Mouse (Mus musculus): Measurements from ENCODE around the gene Ccdc59. TPM values are rescaled to one million over a fixed set of nuclear protein-coding genes. Genes with fewer than 3 reads are reported as not detected.

Gene Ccdc59
- total and polyA plus RNA-seq, 3 experiments: 3.6 to 11.3 (median 11.2) TPM

DNA sequence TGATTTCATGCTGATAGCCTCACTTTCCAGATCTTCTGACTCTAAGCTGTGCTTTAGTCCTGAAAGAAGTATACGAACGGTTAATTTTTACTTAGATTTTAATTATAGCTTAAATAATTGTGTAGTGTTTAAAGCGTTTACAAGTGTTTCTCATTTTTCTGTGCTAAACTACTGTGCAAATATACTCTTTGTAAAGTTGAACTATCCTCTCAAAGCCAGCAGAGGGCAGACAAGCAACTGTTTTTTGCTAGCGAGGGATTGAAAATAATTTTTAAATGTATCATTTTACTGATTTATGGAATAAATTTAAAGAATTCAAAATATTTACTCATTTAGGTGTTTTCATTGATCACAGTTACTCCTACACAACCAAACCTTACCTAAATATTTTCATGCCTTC lies 26.4 kb downstream of the Ccdc59 start:
- no peaks in the 10 kb centered on the region for H3K27me3 ChIP-seq (ENCODE audit: control insufficient read depth, insufficient read depth, low read length)
- intact Hi-C loops (cut with DNase I): loop anchor here (5.0 kb wide), 1 partner anchor 720 kb away; no protein-coding TSS in a partner anchor
- H3K9ac ChIP-seq (ENCODE audit: low read depth, low read length): no peak overlapping the region

More for the DNA sequence above, 26.4 kb downstream of the Ccdc59 start:
- no peaks in the 10 kb centered on the region for H3K79me2 ChIP-seq (replicated peaks; ENCODE audit: control insufficient read depth, insufficient read depth, low read length)
- no peaks in the 10 kb centered on the region for H3K4me1 ChIP-seq (ENCODE audit: control insufficient read depth, insufficient read depth, low read length)
- H3K36me3 ChIP-seq (ENCODE audit: control insufficient read depth, insufficient read depth, low read length): no peaks in the 10 kb centered on the region
- DNase-seq: no peak
- 38% methylated on average over 4 of the region's 4 CpGs for WGBS
- peak; percentile 61 for TF ChIP-seq CTCF (IDR thresholded peaks at IDR 0.05)
- no peak for TF ChIP-seq POLR2A (IDR thresholded peaks at IDR 0.05; ENCODE audit: insufficient read depth, low read depth, low read length)
- H3K27ac ChIP-seq: no peak overlapping the region
- H3K4me3 ChIP-seq: no peak overlapping the region

Other genes starting within 250 kb of the Ccdc59 start
- gene Mettl25, start 313 bp downstream of the Ccdc59 start, total RNA-seq (2021): 1 to 10 TPM; 3.9 to 4.2 TPM
- gene Mettl25, start 313 bp downstream of the Ccdc59 start, polyA plus RNA-seq (2012; rRNA removed): 2.0 and 3.0 TPM in 2 replicates

Data from heart, adult 2 months (tissue).